Mouse (Mus musculus): ENCODE measurements around the gene Apobec4. TPM values are rescaled to one million over a fixed set of nuclear protein-coding genes. Genes with fewer than 3 reads are reported as not detected.

Apobec4 gene
- polyA plus RNA-seq, 2 experiments = not detected

- 90% methylated on average over 11 of the region's 11 CpGs for WGBS
- Histone ChIP-seq H3K9me3 (ENCODE audit: control insufficient read depth, low read length) (no peaks in the 10 kb centered on the region), H3K4me1 (ENCODE audit: control insufficient read depth, insufficient read depth, low read length) (no peaks in the 10 kb centered on the region), H3K36me3 (ENCODE audit: control insufficient read depth, insufficient read depth, low read length) (no peaks in the 10 kb centered on the region), H3K4me2 (replicated peaks; ENCODE audit: low read depth, low read length, severe bottlenecking) (no peak overlapping the region), H3K4me3 (replicated peaks; ENCODE audit: low read length) (no peak overlapping the region), H3K27ac (replicated peaks; ENCODE audit: low read depth, low read length) (no peak overlapping the region), H3K27me3 (ENCODE audit: control insufficient read depth, insufficient read depth, low read length) (no peaks in the 10 kb centered on the region), H3K9ac (ENCODE audit: low read depth, low read length, severe bottlenecking) (no peak overlapping the region)
- DNase-seq (ENCODE audit: low spot score) = no peak
- no peak for ATAC-seq (ENCODE audit: low FRiP score, low read depth)
- no peak for TF ChIP-seq POLR2A (IDR thresholded peaks at IDR 0.05; ENCODE audit: borderline replicate concordance, extremely low read depth, insufficient read depth, insufficient read length)
These were observed 11.0 kb upstream of the Apobec4 start for GRCm38 (mm10) chr1:152739374-152739773.

GRCm38 (mm10) chr1:152743095-152743826 lies 7.1 kb upstream of the Apobec4 start:
- Histone ChIP-seq H3K27ac (replicated peaks; ENCODE audit: low read depth, low read length) (no peak overlapping the region), H3K4me2 (replicated peaks; ENCODE audit: low read depth, low read length, severe bottlenecking) (no peak overlapping the region), H3K36me3 (ENCODE audit: control insufficient read depth, insufficient read depth, low read length) (no peaks in the 10 kb centered on the region), H3K9ac (ENCODE audit: low read depth, low read length, severe bottlenecking) (no peak overlapping the region), H3K27me3 (ENCODE audit: control insufficient read depth, insufficient read depth, low read length) (no peaks in the 10 kb centered on the region), H3K4me1 (ENCODE audit: control insufficient read depth, insufficient read depth, low read length) (no peaks in the 10 kb centered on the region), H3K4me3 (replicated peaks; ENCODE audit: low read length) (no peak overlapping the region), H3K9me3 (ENCODE audit: control insufficient read depth, low read length) (no peaks in the 10 kb centered on the region)
- TF ChIP-seq POLR2A (IDR thresholded peaks at IDR 0.05; ENCODE audit: borderline replicate concordance, extremely low read depth, insufficient read depth, insufficient read length) = no peak
- DNase-seq (ENCODE audit: low spot score) = no peak
- 60% methylated on average over 15 of the region's 15 CpGs for WGBS
- peak; percentile 19; the same call in 1 of the 2 replicates for ATAC-seq (ENCODE audit: low FRiP score, low read depth)

- Histone ChIP-seq H3K4me2 (replicated peaks; ENCODE audit: low read depth, low read length, severe bottlenecking) (no peak overlapping the region), H3K9ac (ENCODE audit: low read depth, low read length, severe bottlenecking) (no peak overlapping the region), H3K9me3 (ENCODE audit: control insufficient read depth, low read length) (no peaks in the 10 kb centered on the region), H3K4me1 (ENCODE audit: control insufficient read depth, insufficient read depth, low read length) (no peaks in the 10 kb centered on the region), H3K36me3 (ENCODE audit: control insufficient read depth, insufficient read depth, low read length) (no peaks in the 10 kb centered on the region), H3K27ac (replicated peaks; ENCODE audit: low read depth, low read length) (no peak overlapping the region), H3K27me3 (ENCODE audit: control insufficient read depth, insufficient read depth, low read length) (no peaks in the 10 kb centered on the region), H3K4me3 (replicated peaks; ENCODE audit: low read length) (no peak overlapping the region)
- ATAC-seq (ENCODE audit: low FRiP score, low read depth) (peak; percentile 44; the same call in 1 of the 2 replicates), DNase-seq (ENCODE audit: low spot score) (peak; percentile 87)
- TF ChIP-seq POLR2A (IDR thresholded peaks at IDR 0.05; ENCODE audit: borderline replicate concordance, extremely low read depth, insufficient read depth, insufficient read length) = no peak
- 6% methylated on average over 5 of the region's 5 CpGs for WGBS
These were observed 3.9 kb upstream of the Apobec4 start for GRCm38 (mm10) chr1:152746426-152746825.

GRCm38 (mm10) chr1:152749276-152749675 lies 1.1 kb upstream of the Apobec4 start:
- Histone ChIP-seq H3K9ac (ENCODE audit: low read depth, low read length, severe bottlenecking) (no peak overlapping the region), H3K9me3 (ENCODE audit: control insufficient read depth, low read length) (no peaks in the 10 kb centered on the region), H3K4me3 (replicated peaks; ENCODE audit: low read length) (no peak overlapping the region), H3K27me3 (ENCODE audit: control insufficient read depth, insufficient read depth, low read length) (no peaks in the 10 kb centered on the region), H3K36me3 (ENCODE audit: control insufficient read depth, insufficient read depth, low read length) (no peaks in the 10 kb centered on the region), H3K27ac (replicated peaks; ENCODE audit: low read depth, low read length) (no peak overlapping the region), H3K4me2 (replicated peaks; ENCODE audit: low read depth, low read length, severe bottlenecking) (no peak overlapping the region), H3K4me1 (ENCODE audit: control insufficient read depth, insufficient read depth, low read length) (no peaks in the 10 kb centered on the region)
- TF ChIP-seq POLR2A (IDR thresholded peaks at IDR 0.05; ENCODE audit: borderline replicate concordance, extremely low read depth, insufficient read depth, insufficient read length) = no peak
- ATAC-seq (ENCODE audit: low FRiP score, low read depth) (no peak), DNase-seq (ENCODE audit: low spot score) (no peak)
- WGBS = 68% methylated on average over 9 of the region's 9 CpGs

GRCm38 (mm10) chr1:152761791-152762190 lies 11.4 kb downstream of the Apobec4 start:
- Histone ChIP-seq H3K4me2 (replicated peaks; ENCODE audit: low read depth, low read length, severe bottlenecking) (no peak overlapping the region), H3K4me1 (ENCODE audit: control insufficient read depth, insufficient read depth, low read length) (0 out of 2 replicates have a peak, but pooled peaks cover 3% of the 10 kb centered on the region), H3K27me3 (ENCODE audit: control insufficient read depth, insufficient read depth, low read length) (no peaks in the 10 kb centered on the region), H3K36me3 (ENCODE audit: control insufficient read depth, insufficient read depth, low read length) (no peaks in the 10 kb centered on the region), H3K9me3 (ENCODE audit: control insufficient read depth, low read length) (no peaks in the 10 kb centered on the region), H3K4me3 (replicated peaks; ENCODE audit: low read length) (no peak overlapping the region), H3K9ac (ENCODE audit: low read depth, low read length, severe bottlenecking) (no peak overlapping the region), H3K27ac (replicated peaks; ENCODE audit: low read depth, low read length) (no peak overlapping the region)
- WGBS = 59% methylated on average over 2 of the region's 2 CpGs
- no peak for TF ChIP-seq POLR2A (IDR thresholded peaks at IDR 0.05; ENCODE audit: borderline replicate concordance, extremely low read depth, insufficient read depth, insufficient read length)
- ATAC-seq (ENCODE audit: low FRiP score, low read depth) = no peak
- DNase-seq (ENCODE audit: low spot score) = no peak

Measured in limb, embryonic 14.5 days (tissue).